Comparison of ENCODE assay signal across 8 mouse cellular contexts in genomic region chr12:75595291-75596153, GRCm38 (mm10). TPM values are rescaled to one million over a fixed set of nuclear protein-coding genes. Genes with fewer than 3 reads are reported as not detected.
DNase-seq lines count a peak whose midpoint lies in the region; ATAC-seq and TF ChIP-seq lines count a peak whose summit lies in the region.

No protein-coding gene starts in this region.

- H3K27ac ChIP-seq in lung, postnatal 0 days (ENCODE audit: low read length), result peak overlapping the region; percentile 96

- ATAC-seq in lung, postnatal 0 days, result peak; percentile 20

- no peak for TF ChIP-seq CTCF in C2C12 (IDR thresholded peaks at IDR 0.05; ENCODE audit: control insufficient read depth, insufficient read depth, insufficient read length)
- no peak for TF ChIP-seq CTCF in lung, postnatal 0 days (IDR thresholded peaks at IDR 0.05)

- peak overlapping the region; percentile 54 for H3K4me2 ChIP-seq in lung, postnatal 0 days (replicated peaks; ENCODE audit: low read depth, low read length)

- peaks cover 53% of the 10 kb centered on the region for H3K79me2 ChIP-seq in C2C12 (ENCODE audit: control insufficient read depth, insufficient read depth)

- H3K27me3 ChIP-seq in C2C12 (ENCODE audit: control insufficient read depth, insufficient read depth, insufficient read length), result no peaks in the 10 kb centered on the region
- H3K27me3 ChIP-seq in lung, postnatal 0 days (replicated peaks; ENCODE audit: insufficient read depth, low read length), result no peaks in the 10 kb centered on the region

- TF ChIP-seq EP300 in lung, postnatal 0 days (IDR thresholded peaks at IDR 0.05), result no peak

- peaks cover 43% of the 10 kb centered on the region for H3K79me3 ChIP-seq in C2C12 (ENCODE audit: low read depth)

- DNase-seq in NIH3T3 (ENCODE audit: low read depth), result peak; percentile 43
- DNase-seq in cerebellum, postnatal 14 days, result peak; percentile 53 to 56
- peak; percentile 28 to 50 for DNase-seq in gastrocnemius, postnatal 4 days (ENCODE audit: low spot score in 2 of 2)
- peak; percentile 48 to 64 for DNase-seq in kidney, postnatal 4 days
- peak; percentile 41 for DNase-seq in lung, postnatal 0 days (ENCODE audit: low spot score)
- peak; percentile 14 for DNase-seq in ovary, postnatal 14 days (ENCODE audit: low spot score)
- DNase-seq in urinary bladder, adult 2 months (ENCODE audit: low spot score), result peak; percentile 64

- WGBS in lung, postnatal 0 days, result 1% methylated on average over 55 of the region's 97 CpGs

- no peaks in the 10 kb centered on the region; the same call in 1 of the 2 replicates for H3K4me1 ChIP-seq in lung, postnatal 0 days (ENCODE audit: insufficient read depth, low read depth, low read length)

- peaks cover 21% of the 10 kb centered on the region for H3K36me3 ChIP-seq in C2C12 (ENCODE audit: control insufficient read depth, insufficient read depth)
- no peaks in the 10 kb centered on the region for H3K36me3 ChIP-seq in lung, postnatal 0 days (ENCODE audit: insufficient read depth, low read length)

- no peaks in the 10 kb centered on the region for H3K9me3 ChIP-seq in lung, postnatal 0 days (ENCODE audit: low read length)

- peak overlapping the region; percentile 99 for H3ac ChIP-seq in C2C12 (ENCODE audit: control insufficient read depth, insufficient read length, low read depth)

- peak overlapping the region; percentile 83 for H3K4me3 ChIP-seq in C2C12 (ENCODE audit: insufficient read depth, poor library complexity, severe bottlenecking)
- H3K4me3 ChIP-seq in lung, postnatal 0 days (ENCODE audit: low read depth, low read length), result peak overlapping the region; percentile 98

- H3K9ac ChIP-seq in lung, postnatal 0 days (replicated peaks; ENCODE audit: low read depth), result peak overlapping the region; percentile 96

TF ChIP-seq in C2C12, 6 proteins besides CTCF, POLR2A, EP300 and RAD21:
- TF ChIP-seq USF1 (IDR thresholded peaks at IDR 0.05; ENCODE audit: low read depth), result no peak
- no peak for TF ChIP-seq MAX (IDR thresholded peaks at IDR 0.05)
- no peak for TF ChIP-seq FOSL1 (IDR thresholded peaks at IDR 0.05; ENCODE audit: insufficient read depth, low read length, poor library complexity, severe bottlenecking)
- no peak for TF ChIP-seq CEBPB (IDR thresholded peaks at IDR 0.05; ENCODE audit: low read depth)
- TF ChIP-seq MYOD1 (IDR thresholded peaks at IDR 0.05; ENCODE audit: control insufficient read depth, insufficient read length, low read depth), result no peak
- TF ChIP-seq MYOG (IDR thresholded peaks at IDR 0.05; ENCODE audit: control insufficient read depth, extremely low read depth, insufficient read length), result no peak

RNA-seq across cellular contexts. Expression of gene Ppp2r5e, which starts 0.5 kb away (rescaled TPM):
- 11.9 TPM for polyA plus RNA-seq in C2C12 (2012; fragmentation: generic; extraction: Trizol)
- total RNA-seq in gastrocnemius, postnatal 4 days (2021), result 10 to 100 TPM; 32.3 to 37.3 TPM
- 13.3 and 15.6 TPM in 2 replicates for polyA plus RNA-seq in lung, postnatal 0 days (2015; fragmentation: Nextera tagmentation; extraction: Ambion mirVana)
- polyA plus RNA-seq in urinary bladder, adult 2 months (2012; rRNA removed), result 23.5 and 27.5 TPM in 2 replicates

Comparison
In these comparisons a context has a peak if more than half of its experiments do, and no peak if none do; other contexts are left out.
1. Peak in every context shown above with its lines: DNase-seq, ATAC-seq, H3K4me3 ChIP-seq and H3K27ac ChIP-seq.
2. DNase-seq: peak in every context shown above with its lines; median percentile 64 in urinary bladder, adult 2 months; 56 in kidney, postnatal 4 days; 54 in cerebellum, postnatal 14 days; 43 in NIH3T3; 41 in lung, postnatal 0 days; 39 in gastrocnemius, postnatal 4 days; 14 in ovary, postnatal 14 days.